Mouse (Mus musculus) CH12.LX (cell line): ENCODE data around the gene Cox16. TPM values are rescaled to one million over a fixed set of nuclear protein-coding genes. Genes with fewer than 3 reads are reported as not detected.
"Not testable (repeated sequence)": the region's sequence is repeated elsewhere in the genome, so short reads cannot be mapped to it uniquely, and the experiment has no call there.

Source experiments
- DNase-seq: peaks from one replicate; pipeline ENCODE4 v3.0.0-alpha.2; 2013; ENCODE audit errors: extremely low read depth
- H3K27ac ChIP-seq: 2 replicates; pipeline ENCODE4 v1.5.1; 2012; ENCODE audit warnings: low read depth, mild to moderate bottlenecking, control low read depth, moderate library complexity; ENCODE audit not compliant: insufficient read depth
- H3K27me3 ChIP-seq: replicated peaks from 2 replicates; pipeline ENCODE3; 2012; ENCODE audit warnings: inconsistent platforms
- H3K36me3 ChIP-seq, 2 experiments: replicated peaks in 1 of 2; 2 replicates each; pipeline versions ENCODE3 to v1.6.1; 2012; ENCODE audit warnings: inconsistent platforms in 1 of 2, low read length in 1 of 2, mild to moderate bottlenecking in 1 of 2, mixed read lengths in 1 of 2, moderate library complexity in 1 of 2; ENCODE audit not compliant: control insufficient read depth in 1 of 2, insufficient read depth in 1 of 2
- H3K4me1 ChIP-seq, 2 experiments: 2 replicates each; pipeline ENCODE4 v1.6.1; 2012; ENCODE audit warnings: inconsistent platforms in 1 of 2, moderate library complexity in 1 of 2; ENCODE audit not compliant: insufficient read depth in 2 of 2, control insufficient read depth in 1 of 2
- H3K4me2 ChIP-seq: 2 replicates; pipeline ENCODE4 v1.6.1; 2012; ENCODE audit warnings: low read depth, mild to moderate bottlenecking, control low read depth; ENCODE audit not compliant: poor library complexity, insufficient read depth, severe bottlenecking
- H3K4me3 ChIP-seq, 3 experiments: fragments of 150-350 bp in 1 of 3; sonication (generic) in 1 of 3; replicated peaks in 1 of 3; 2 replicates each; pipeline versions ENCODE3 to v1.5.1; 2011 to 2012; ENCODE audit warnings: low read depth in 2 of 3, low read length in 2 of 3, mild to moderate bottlenecking in 2 of 3, moderate library complexity in 2 of 3, control low read depth in 1 of 3, improper control_type of control experiment in 1 of 3, inconsistent platforms in 1 of 3, mixed read lengths in 1 of 3; ENCODE audit not compliant: poor library complexity in 1 of 3
- H3K79me2 ChIP-seq: replicated peaks from 2 replicates; pipeline ENCODE4 v1.6.1; 2012; ENCODE audit warnings: mild to moderate bottlenecking, moderate library complexity; ENCODE audit not compliant: control insufficient read depth, poor library complexity, insufficient read depth, severe bottlenecking; ENCODE audit errors: extremely low read depth
- H3K9ac ChIP-seq: 2 replicates; pipeline ENCODE4 v1.6.1; 2012; ENCODE audit warnings: low read depth, mild to moderate bottlenecking, control low read depth, moderate library complexity; ENCODE audit not compliant: insufficient read depth
- H3K9me3 ChIP-seq: replicated peaks from 2 replicates; pipeline ENCODE3; 2012; ENCODE audit warnings: low read length, inconsistent platforms, mixed read lengths
- CTCF ChIP-seq, 2 experiments: IDR thresholded peaks in 1 of 2; conservative IDR thresholded peaks in 1 of 2; 2 replicates each; pipeline ENCODE4 v1.5.1; 2011 to 2012; ENCODE audit warnings: low read depth in 2 of 2, low read length in 2 of 2, improper control_type of control experiment in 1 of 2, inconsistent platforms in 1 of 2, mild to moderate bottlenecking in 1 of 2, moderate library complexity in 1 of 2
- GABPA ChIP-seq: IDR thresholded peaks from 2 replicates; pipeline ENCODE4 v1.6.1; 2012; ENCODE audit warnings: low read depth, low read length, improper control_type of control experiment, inconsistent platforms; ENCODE audit not compliant: insufficient replicate concordance
- IRF4 ChIP-seq: IDR thresholded peaks from 2 replicates; pipeline ENCODE4 v1.6.1; 2014; ENCODE audit warnings: low read depth, mild to moderate bottlenecking, inconsistent platforms, low read length, improper control_type of control experiment
- JUN ChIP-seq: IDR thresholded peaks from 2 replicates; pipeline ENCODE4 v1.6.1; 2011; ENCODE audit warnings: low read depth, mild to moderate bottlenecking, low read length, improper control_type of control experiment, moderate library complexity; ENCODE audit not compliant: insufficient read depth
- JUND ChIP-seq: conservative IDR thresholded peaks from 2 replicates; pipeline ENCODE4 v1.6.1; 2011; ENCODE audit warnings: low read depth, low read length, improper control_type of control experiment
- MAFK ChIP-seq: IDR thresholded peaks from 2 replicates; pipeline ENCODE4 v1.6.1; 2011; ENCODE audit warnings: low read length, improper control_type of control experiment; ENCODE audit not compliant: insufficient replicate concordance
- MAX ChIP-seq: IDR thresholded peaks from 2 replicates; pipeline ENCODE4 v1.6.1; 2011; ENCODE audit warnings: low read length, improper control_type of control experiment
- MYC ChIP-seq: IDR thresholded peaks from 2 replicates; pipeline ENCODE4 v1.6.1; 2011; ENCODE audit warnings: low read depth, mild to moderate bottlenecking, improper control_type of control experiment, low read length
- NELFE ChIP-seq: IDR thresholded peaks from 2 replicates; pipeline ENCODE4 v1.6.1; 2011; ENCODE audit warnings: low read depth, low read length, improper control_type of control experiment
- NRF1 ChIP-seq: IDR thresholded peaks from 2 replicates; pipeline ENCODE4 v1.6.1; 2014; ENCODE audit warnings: low read depth, mild to moderate bottlenecking, inconsistent platforms, low read length, improper control_type of control experiment, moderate library complexity
- RAD21 ChIP-seq: IDR thresholded peaks from 2 replicates; pipeline ENCODE4 v1.6.1; 2011; ENCODE audit warnings: low read depth, mild to moderate bottlenecking, low read length, improper control_type of control experiment, moderate library complexity
- SIN3A ChIP-seq: IDR thresholded peaks from 2 replicates; pipeline ENCODE4 v1.6.1; 2012; ENCODE audit warnings: low read length, improper control_type of control experiment, inconsistent platforms
- SMC3 ChIP-seq: IDR thresholded peaks from 2 replicates; pipeline ENCODE4 v1.6.1; 2011; ENCODE audit warnings: low read depth, low read length, improper control_type of control experiment
- USF2 ChIP-seq: conservative IDR thresholded peaks from 2 replicates; pipeline ENCODE4 v1.6.1; 2011; ENCODE audit warnings: low read depth, low read length, improper control_type of control experiment
- ZC3H11A ChIP-seq: IDR thresholded peaks from 2 replicates; pipeline ENCODE4 v1.6.1; 2012; ENCODE audit warnings: low read depth, mild to moderate bottlenecking, inconsistent platforms, low read length, improper control_type of control experiment
- ZMIZ1 ChIP-seq: IDR thresholded peaks from 2 replicates; pipeline ENCODE4 v1.6.1; 2012; ENCODE audit warnings: low read depth, mild to moderate bottlenecking, inconsistent platforms, low read length, improper control_type of control experiment
- dilution Hi-C: fragments of 300-500 bp; cut with MboI; formaldehyde crosslinking; loops from 2 replicates; pipeline ENCODE4 v1.14.3; 2020; ENCODE audit warnings: low sequenced_read_pairs; ENCODE audit not compliant: extremely low pct_unique_long_range_greater_than_20kb, extremely low pct_ligation_motif_present
- in situ Hi-C: fragments of 300-500 bp; cut with MboI; formaldehyde crosslinking; loops from 3 replicates; pipeline ENCODE4 v1.14.3; 2019; ENCODE audit warnings: low sequenced_read_pairs, low pct_ligation_motif_present, low pct_unique_long_range_greater_than_20kb, mixed read lengths
- polyA plus RNA-seq: library from polyadenylated mRNA; unstranded; fragments of >175 nt; gene quantifications from 2 replicates; pipeline ENCODE4 v1.2.1, GENCODE M21; 2012; ENCODE audit warnings: low read depth; ENCODE audit not compliant: insufficient read length
- total RNA-seq, 2 experiments: library from RNA; depleted of rRNA; stranded (reverse); fragments of 300-350 nt in 1 of 2; fragments of >200 nt in 1 of 2; gene quantifications; 2 replicates each; pipeline ENCODE4 v1.2.3; 2012 to 2014

The Cox16 gene
- total and polyA plus RNA-seq, 3 experiments: 118 to 321 (median 124) TPM

DNA sequence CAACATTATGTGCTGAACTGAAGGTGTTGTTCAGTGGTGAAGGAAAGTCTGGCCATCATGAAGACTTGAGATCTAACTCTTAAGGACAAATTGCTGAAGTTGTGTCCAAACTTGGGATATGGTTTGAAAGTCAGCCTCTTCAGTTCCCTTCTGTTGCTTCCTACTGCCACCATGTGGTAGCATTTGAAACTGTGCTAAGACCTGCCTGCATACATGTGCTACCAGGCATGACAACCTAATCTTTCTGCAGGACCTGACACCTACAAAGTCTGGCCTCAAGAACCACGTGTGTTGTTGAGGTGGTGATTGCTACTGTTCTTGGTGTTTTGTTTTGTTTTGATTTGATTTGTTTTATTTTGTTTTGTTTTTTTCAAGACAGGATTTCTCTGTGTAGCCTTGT lies 82.7 kb downstream of the Cox16 start:
- no peak overlapping the region for H3K4me2 ChIP-seq
- H3K4me3 ChIP-seq: no peak overlapping the region
- H3K9ac ChIP-seq: no peak overlapping the region
- H3K27me3 ChIP-seq: no peaks in the 10 kb centered on the region
- no peaks in the 10 kb centered on the region for H3K9me3 ChIP-seq
- no peak overlapping the region for H3K27ac ChIP-seq
- dilution Hi-C loops (no loop called here), in situ Hi-C loops (loop anchor here (5.0 to 25.0 kb wide), 2 partner anchors 200 to 415 kb away; no protein-coding TSS in a partner anchor)
- no peaks in the 10 kb centered on the region for H3K4me1 ChIP-seq
- H3K79me2 ChIP-seq: no peaks in the 10 kb centered on the region
- TF ChIP-seq MAFK: no peak
- TF ChIP-seq SIN3A: no peak
- peak; percentile 87 for TF ChIP-seq SMC3
- no peak for TF ChIP-seq GABPA
- TF ChIP-seq NELFE: no peak
- peak; percentile 70 for TF ChIP-seq MAX
- peak; percentile 65; the same call in 1 of the 2 replicates for TF ChIP-seq MYC
- peak; percentile 56 to 84 for TF ChIP-seq CTCF (conservative IDR thresholded peaks at IDR 0.05 in 1 of 2, IDR thresholded peaks at IDR 0.05 in 1 of 2; ENCODE audit: low read depth in 2 of 2, low read length in 2 of 2)
- TF ChIP-seq RAD21: peak; percentile 79
- no peak for TF ChIP-seq JUND
- TF ChIP-seq ZC3H11A: no peak; the same call in 1 of the 2 replicates
- no peak for TF ChIP-seq NRF1
- TF ChIP-seq IRF4: no peak
- no peak for TF ChIP-seq USF2
- no peak for TF ChIP-seq ZMIZ1
- no peak for TF ChIP-seq JUN
- H3K36me3 ChIP-seq: peaks cover 0 to 11% of the 10 kb centered on the region in 2 experiments
- peak; percentile 68 for DNase-seq

DNA sequence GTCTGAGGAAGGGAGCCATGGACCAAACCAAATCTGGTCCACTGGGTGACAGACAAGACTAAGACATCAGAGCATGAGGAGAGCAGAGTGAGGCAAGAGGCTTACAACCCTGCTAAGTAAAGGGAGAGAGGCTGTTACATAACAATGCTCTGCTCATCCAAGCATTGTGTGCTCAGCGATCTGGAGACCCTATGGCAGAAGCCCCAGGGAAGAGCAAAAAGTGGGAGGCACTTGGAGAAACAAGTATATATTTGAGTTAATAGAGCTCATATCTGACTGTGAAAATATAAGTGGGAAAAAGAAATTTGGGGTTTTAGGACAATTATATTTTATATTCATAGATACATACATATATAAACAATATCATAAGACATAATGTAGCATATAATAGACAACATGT lies 105.6 kb downstream of the Cox16 start, which contains the start of gene Gm4787:
Gm4787 (minus strand) TSS at position 101 of the 400 bp plus-strand sequence.
- H3K36me3 ChIP-seq, H3K9ac ChIP-seq, H3K27me3 ChIP-seq, dilution Hi-C loops, H3K27ac ChIP-seq, H3K79me2 ChIP-seq, DNase-seq, H3K4me2 ChIP-seq, H3K9me3 ChIP-seq, H3K4me3 ChIP-seq, H3K4me1 ChIP-seq, in situ Hi-C loops: not testable (repeated sequence)
